Mouse (Mus musculus): ENCODE measurements around the gene Bcat2. TPM values are rescaled to one million over a fixed set of nuclear protein-coding genes. Genes with fewer than 3 reads are reported as not detected.

The Bcat2 gene
- polyA plus RNA-seq, 1 experiment from 2014 or later: 72.0 TPM

- Histone ChIP-seq H3K4me2 (ENCODE audit: low read length) (no peak overlapping the region), H3K27me3 (ENCODE audit: control insufficient read depth, insufficient read depth, low read length) (no peaks in the 10 kb centered on the region), H3K27ac (replicated peaks in 1 of 2; ENCODE audit: control insufficient read depth in 1 of 2, insufficient read depth in 1 of 2, low read depth in 2 of 2, low read length in 2 of 2) (no peak overlapping the region), H3K36me3 (ENCODE audit: control insufficient read depth, insufficient read depth, low read length) (no peaks in the 10 kb centered on the region), H3K9ac (ENCODE audit: low read length) (no peak overlapping the region), H3K4me3 (ENCODE audit: control insufficient read depth in 1 of 2, insufficient read depth in 1 of 2, low read depth in 1 of 2, low read length in 2 of 2) (no peak overlapping the region), H3K9me3 (ENCODE audit: control insufficient read depth, low read length) (no peaks in the 10 kb centered on the region), H3K4me1 (ENCODE audit: control insufficient read depth in 2 of 2, insufficient read depth in 2 of 2, low read length in 2 of 2) (no peaks in the 10 kb centered on the region; a peak in 1 of 4 replicates)
- ATAC-seq (ENCODE audit: insufficient number of reproducible peaks, insufficient read depth, low FRiP score, low read depth): no peak
- 82% methylated on average over 8 of the region's 8 CpGs for whole genome bisulfite sequencing
Measured at GRCm38 (mm10) chr7:45551512-45551883, 18.5 kb upstream of the Bcat2 start.

- no peak overlapping the region for H3K4me2 ChIP-seq (ENCODE audit: low read length)
- H3K9me3 ChIP-seq (ENCODE audit: control insufficient read depth, low read length): no peaks in the 10 kb centered on the region
- H3K9ac ChIP-seq (ENCODE audit: low read length): no peak overlapping the region
- ATAC-seq (ENCODE audit: insufficient number of reproducible peaks, insufficient read depth, low FRiP score, low read depth): no peak; the same call in 1 of the 2 replicates
- H3K4me1 ChIP-seq (ENCODE audit: control insufficient read depth in 2 of 2, insufficient read depth in 2 of 2, low read length in 2 of 2): no peaks in the 10 kb centered on the region; a peak in 1 of 4 replicates
- H3K27me3 ChIP-seq (ENCODE audit: control insufficient read depth, insufficient read depth, low read length): no peaks in the 10 kb centered on the region
- no peaks in the 10 kb centered on the region for H3K36me3 ChIP-seq (ENCODE audit: control insufficient read depth, insufficient read depth, low read length)
- H3K4me3 ChIP-seq (ENCODE audit: control insufficient read depth in 1 of 2, insufficient read depth in 1 of 2, low read depth in 1 of 2, low read length in 2 of 2): no peak overlapping the region
- no peak overlapping the region for H3K27ac ChIP-seq (replicated peaks in 1 of 2; ENCODE audit: control insufficient read depth in 1 of 2, insufficient read depth in 1 of 2, low read depth in 2 of 2, low read length in 2 of 2)
- WGBS: 53% methylated on average over 8 of the region's 8 CpGs
Measured at GRCm38 (mm10) chr7:45553519-45553918, 16.4 kb upstream of the Bcat2 start.

- no peak for ATAC-seq (ENCODE audit: insufficient number of reproducible peaks, insufficient read depth, low FRiP score, low read depth)
- no peaks in the 10 kb centered on the region; a peak in 1 of 4 replicates for H3K4me1 ChIP-seq (ENCODE audit: control insufficient read depth in 2 of 2, insufficient read depth in 2 of 2, low read length in 2 of 2)
- 94% methylated on average over 2 of the region's 2 CpGs for WGBS
Measured at GRCm38 (mm10) chr7:45553990-45554389, 16.0 kb upstream of the Bcat2 start.

GRCm38 (mm10) chr7:45554744-45555143, 15.2 kb upstream of the Bcat2 start, which contains the start of gene Hsd17b14:
Gene Hsd17b14 (plus strand): TSS chr7:45554893.
- H3K4me2 ChIP-seq (ENCODE audit: low read length): no peak within 1 kb of the TSS
- H3K9ac ChIP-seq (ENCODE audit: low read length): no peak within 1 kb of the TSS
- H3K36me3 ChIP-seq (ENCODE audit: control insufficient read depth, insufficient read depth, low read length): no peaks in the 10 kb centered on the region
- no peak within 1 kb of the TSS for H3K4me3 ChIP-seq (ENCODE audit: control insufficient read depth in 1 of 2, insufficient read depth in 1 of 2, low read depth in 1 of 2, low read length in 2 of 2)
- no peak for ATAC-seq (ENCODE audit: insufficient number of reproducible peaks, insufficient read depth, low FRiP score, low read depth)
- no peaks in the 10 kb centered on the region; a peak in 1 of 4 replicates for H3K4me1 ChIP-seq (ENCODE audit: control insufficient read depth in 2 of 2, insufficient read depth in 2 of 2, low read length in 2 of 2)
- WGBS: 54% methylated on average over 8 of the region's 8 CpGs
- no peaks in the 10 kb centered on the region for H3K9me3 ChIP-seq (ENCODE audit: control insufficient read depth, low read length)
- no peak within 1 kb of the TSS for H3K27ac ChIP-seq (replicated peaks in 1 of 2; ENCODE audit: control insufficient read depth in 1 of 2, insufficient read depth in 1 of 2, low read depth in 2 of 2, low read length in 2 of 2)
- no peaks in the 10 kb centered on the region for H3K27me3 ChIP-seq (ENCODE audit: control insufficient read depth, insufficient read depth, low read length)

More at GRCm38 (mm10) chr7:45553990-45554389, 16.0 kb upstream of the Bcat2 start:
- Histone ChIP-seq H3K9ac (ENCODE audit: low read length) (no peak overlapping the region), H3K4me2 (ENCODE audit: low read length) (no peak overlapping the region), H3K4me3 (ENCODE audit: control insufficient read depth in 1 of 2, insufficient read depth in 1 of 2, low read depth in 1 of 2, low read length in 2 of 2) (no peak overlapping the region), H3K27ac (replicated peaks in 1 of 2; ENCODE audit: control insufficient read depth in 1 of 2, insufficient read depth in 1 of 2, low read depth in 2 of 2, low read length in 2 of 2) (no peak overlapping the region), H3K9me3 (ENCODE audit: control insufficient read depth, low read length) (no peaks in the 10 kb centered on the region), H3K36me3 (ENCODE audit: control insufficient read depth, insufficient read depth, low read length) (no peaks in the 10 kb centered on the region), H3K27me3 (ENCODE audit: control insufficient read depth, insufficient read depth, low read length) (no peaks in the 10 kb centered on the region)

- no peaks in the 10 kb centered on the region for H3K36me3 ChIP-seq (ENCODE audit: control insufficient read depth, insufficient read depth, low read length)
- H3K27me3 ChIP-seq (ENCODE audit: control insufficient read depth, insufficient read depth, low read length): no peaks in the 10 kb centered on the region
- H3K9me3 ChIP-seq (ENCODE audit: control insufficient read depth, low read length): no peaks in the 10 kb centered on the region
- H3K27ac ChIP-seq (replicated peaks in 1 of 2; ENCODE audit: control insufficient read depth in 1 of 2, insufficient read depth in 1 of 2, low read depth in 2 of 2, low read length in 2 of 2): no peak overlapping the region
- no peak overlapping the region for H3K4me3 ChIP-seq (ENCODE audit: control insufficient read depth in 1 of 2, insufficient read depth in 1 of 2, low read depth in 1 of 2, low read length in 2 of 2)
- no peak for ATAC-seq (ENCODE audit: insufficient number of reproducible peaks, insufficient read depth, low FRiP score, low read depth)
- 22% methylated on average over 8 of the region's 8 CpGs for WGBS
- H3K9ac ChIP-seq (ENCODE audit: low read length): no peak overlapping the region
- no peaks in the 10 kb centered on the region; a peak in 1 of 4 replicates for H3K4me1 ChIP-seq (ENCODE audit: control insufficient read depth in 2 of 2, insufficient read depth in 2 of 2, low read length in 2 of 2)
- H3K4me2 ChIP-seq (ENCODE audit: low read length): no peak overlapping the region
Measured at GRCm38 (mm10) chr7:45555787-45556186, 14.2 kb upstream of the Bcat2 start.

GRCm38 (mm10) chr7:45558907-45559306, 11.0 kb upstream of the Bcat2 start:
- Histone ChIP-seq H3K4me2 (ENCODE audit: low read length) (no peak overlapping the region), H3K27ac (replicated peaks in 1 of 2; ENCODE audit: control insufficient read depth in 1 of 2, insufficient read depth in 1 of 2, low read depth in 2 of 2, low read length in 2 of 2) (no peak overlapping the region), H3K9me3 (ENCODE audit: control insufficient read depth, low read length) (no peaks in the 10 kb centered on the region), H3K9ac (ENCODE audit: low read length) (no peak overlapping the region), H3K4me3 (ENCODE audit: control insufficient read depth in 1 of 2, insufficient read depth in 1 of 2, low read depth in 1 of 2, low read length in 2 of 2) (no peak overlapping the region), H3K36me3 (ENCODE audit: control insufficient read depth, insufficient read depth, low read length) (no peaks in the 10 kb centered on the region), H3K4me1 (ENCODE audit: control insufficient read depth in 2 of 2, insufficient read depth in 2 of 2, low read length in 2 of 2) (peaks cover 4 to 8% of the 10 kb centered on the region in 2 experiments; a peak in 2 of 4 replicates), H3K27me3 (ENCODE audit: control insufficient read depth, insufficient read depth, low read length) (no peaks in the 10 kb centered on the region)
- ATAC-seq (ENCODE audit: insufficient number of reproducible peaks, insufficient read depth, low FRiP score, low read depth): no peak
- WGBS: 38% methylated on average over 6 of the region's 6 CpGs

- H3K27ac ChIP-seq (replicated peaks in 1 of 2; ENCODE audit: control insufficient read depth in 1 of 2, insufficient read depth in 1 of 2, low read depth in 2 of 2, low read length in 2 of 2): no peak overlapping the region
- peaks cover 4 to 8% of the 10 kb centered on the region in 2 experiments; a peak in 2 of 4 replicates for H3K4me1 ChIP-seq (ENCODE audit: control insufficient read depth in 2 of 2, insufficient read depth in 2 of 2, low read length in 2 of 2)
- 83% methylated on average over 7 of the region's 7 CpGs for WGBS
- no peak overlapping the region for H3K9ac ChIP-seq (ENCODE audit: low read length)
- H3K9me3 ChIP-seq (ENCODE audit: control insufficient read depth, low read length): no peaks in the 10 kb centered on the region
- no peak overlapping the region for H3K4me3 ChIP-seq (ENCODE audit: control insufficient read depth in 1 of 2, insufficient read depth in 1 of 2, low read depth in 1 of 2, low read length in 2 of 2)
- no peaks in the 10 kb centered on the region for H3K36me3 ChIP-seq (ENCODE audit: control insufficient read depth, insufficient read depth, low read length)
- ATAC-seq (ENCODE audit: insufficient number of reproducible peaks, insufficient read depth, low FRiP score, low read depth): no peak
- H3K4me2 ChIP-seq (ENCODE audit: low read length): no peak overlapping the region
- H3K27me3 ChIP-seq (ENCODE audit: control insufficient read depth, insufficient read depth, low read length): no peaks in the 10 kb centered on the region
Measured at GRCm38 (mm10) chr7:45560241-45560640, 9.7 kb upstream of the Bcat2 start.

Data from heart, embryonic 14.5 days (tissue).